Mouse (Mus musculus) hindbrain, postnatal 0 days (tissue): ENCODE results near the gene Tbl1x. TPM values are rescaled to one million over a fixed set of nuclear protein-coding genes. Genes with fewer than 3 reads are reported as not detected.

Source experiments
- ATAC-seq: fragments of 200-750 bp; cut with Nextera tagmentation; 2 replicates; pipeline ENCODE4 v1.8.0; 2017; ENCODE audit warnings: mild to moderate bottlenecking, moderate TSS enrichment, moderate library complexity
- DNase-seq: peaks from one replicate; pipeline ENCODE4 v3.0.0-alpha.2; 2015; ENCODE audit warnings: low spot score
- H3K27ac ChIP-seq: fragments of 300-500 bp; sonication (generic); 2 replicates; pipeline ENCODE4 v1.5.1; 2014; ENCODE audit warnings: mild to moderate bottlenecking
- H3K27me3 ChIP-seq: fragments of 300-500 bp; sonication (generic); 2 replicates; pipeline ENCODE4 v1.6.1; 2014; ENCODE audit warnings: low read length, mixed read lengths; ENCODE audit not compliant: insufficient read depth
- H3K36me3 ChIP-seq: fragments of 300-500 bp; sonication (generic); 2 replicates; pipeline ENCODE4 v1.6.1; 2014; ENCODE audit warnings: low read length, mixed read lengths; ENCODE audit not compliant: insufficient read depth
- H3K4me1 ChIP-seq: fragments of 300-500 bp; sonication (generic); 2 replicates; pipeline ENCODE4 v1.6.1; 2014; ENCODE audit warnings: antibody characterized with exemption, low read length, mixed read lengths; ENCODE audit not compliant: insufficient read depth
- H3K4me2 ChIP-seq: fragments of 300-500 bp; sonication (generic); 2 replicates; pipeline ENCODE4 v1.6.1; 2014; ENCODE audit warnings: low read depth, mild to moderate bottlenecking, low read length, moderate library complexity, mixed read lengths
- H3K4me3 ChIP-seq: fragments of 300-500 bp; sonication (generic); 2 replicates; pipeline ENCODE4 v1.5.1; 2014; ENCODE audit warnings: low read length
- H3K9ac ChIP-seq: fragments of 300-500 bp; sonication (generic); replicated peaks from 2 replicates; pipeline ENCODE4 v1.6.1; 2014; ENCODE audit warnings: mild to moderate bottlenecking, low read length, moderate library complexity, mixed read lengths
- H3K9me3 ChIP-seq: fragments of 300-500 bp; sonication (generic); 2 replicates; pipeline ENCODE4 v1.6.1; 2016; ENCODE audit warnings: low read length, mixed read lengths
- CTCF ChIP-seq: IDR thresholded peaks from 2 replicates; pipeline ENCODE4 v1.5.1; 2016; ENCODE audit warnings: antibody characterized with exemption, control low read depth, low read depth
- WGBS: fragments of 180-500 bp; shearing (Covaris S2); extraction: QIAGEN DNeasy Blood & Tissue Kit; methylation state at CpG from one replicate; pipeline ENCODE4 v1.1.7; 2014; 5-methylcytosine and 5-hydroxymethylcytosine counted together
- polyA plus RNA-seq: library from polyadenylated mRNA; unstranded; fragments of >200 nt; fragmentation: Nextera tagmentation; extraction: Ambion mirVana; gene quantifications from 2 replicates; pipeline ENCODE4 v1.2.1, GENCODE M21; 2015
- total RNA-seq: library from RNA; depleted of rRNA; stranded (reverse); fragments of >200 nt; gene quantifications from 2 replicates; pipeline ENCODE4 v1.2.3, GENCODE M21; 2014

Tbl1x gene
- total and polyA plus RNA-seq, 2 experiments from 2014 or later, result 33.4 to 46.7 TPM

DNA sequence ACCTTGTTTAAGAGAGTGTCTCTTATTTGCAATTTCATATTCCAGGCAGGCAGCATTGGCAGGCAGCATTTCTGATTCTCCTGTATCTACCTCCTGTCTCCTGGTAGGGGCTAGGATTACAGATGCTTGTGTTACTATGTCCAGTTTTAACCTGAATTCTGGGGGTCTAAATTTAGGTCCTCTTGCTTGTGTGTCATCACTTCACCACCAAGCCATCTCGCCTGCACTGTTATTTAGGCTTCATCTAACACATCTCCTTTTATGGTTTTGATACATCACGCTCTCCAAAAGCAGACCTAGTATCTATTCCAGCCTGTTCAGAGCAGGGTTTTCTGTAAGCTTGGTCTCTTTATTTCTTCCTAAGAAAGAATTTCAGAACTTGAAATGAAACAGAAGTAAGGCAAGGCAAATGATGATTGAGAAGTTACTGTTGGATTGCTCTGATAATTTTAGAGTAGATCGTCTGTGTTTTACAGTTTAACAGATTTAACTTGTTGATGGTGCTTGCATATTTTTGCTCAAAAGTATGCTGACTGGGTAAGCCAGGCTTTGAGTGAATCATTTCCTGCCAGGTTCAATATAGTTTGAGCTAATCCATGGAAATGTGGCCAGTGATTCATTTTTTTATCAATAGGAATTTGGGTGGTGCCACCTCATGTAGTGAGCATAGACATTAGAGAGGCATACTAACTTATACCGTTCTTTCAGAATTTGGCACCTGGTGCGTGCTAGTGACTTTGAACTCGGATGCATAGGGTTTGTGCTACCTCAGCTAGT is 106.7 kb downstream of the Tbl1x start:
- Histone ChIP-seq H3K9ac (no peak overlapping the region), H3K27me3 (no peaks in the 10 kb centered on the region), H3K4me2 (no peak overlapping the region), H3K36me3 (no peaks in the 10 kb centered on the region), H3K4me3 (no peak overlapping the region), H3K9me3 (no peaks in the 10 kb centered on the region), H3K4me1 (no peaks in the 10 kb centered on the region), H3K27ac (no peak overlapping the region)
- TF ChIP-seq CTCF, result no peak
- 80% methylated on average over 6 of the region's 6 CpGs for WGBS
- DNase-seq (no peak), ATAC-seq (no peak)

DNA sequence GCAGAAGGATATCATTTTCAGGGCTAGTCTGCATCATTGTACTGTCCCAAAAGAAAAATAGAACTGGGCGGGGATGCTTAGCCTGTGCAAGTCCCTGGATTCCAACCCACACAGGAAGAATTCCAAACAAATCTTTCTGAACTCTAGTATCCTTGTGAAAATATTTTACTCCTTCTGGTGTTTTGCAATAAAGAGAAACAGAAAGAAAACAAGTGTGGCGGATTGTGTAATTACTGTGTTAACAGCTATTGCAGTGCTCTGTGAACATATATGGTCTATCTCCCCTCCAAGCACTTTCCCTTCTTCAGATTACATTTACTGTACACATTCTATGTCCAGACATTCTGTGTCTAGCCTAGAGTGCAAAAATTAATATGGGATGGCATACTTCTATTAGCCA is 119.6 kb downstream of the Tbl1x start:
- no peaks in the 10 kb centered on the region for H3K9me3 ChIP-seq
- H3K4me3 ChIP-seq, result no peak overlapping the region
- no peak for TF ChIP-seq CTCF
- no peak overlapping the region for H3K27ac ChIP-seq
- ATAC-seq (no peak), DNase-seq (no peak)
- H3K36me3 ChIP-seq, result no peaks in the 10 kb centered on the region
- H3K27me3 ChIP-seq, result no peaks in the 10 kb centered on the region
- H3K4me1 ChIP-seq, result no peaks in the 10 kb centered on the region
- WGBS, result 92% methylated on average over 2 of the region's 2 CpGs
- no peak overlapping the region for H3K9ac ChIP-seq
- H3K4me2 ChIP-seq, result no peak overlapping the region

DNA sequence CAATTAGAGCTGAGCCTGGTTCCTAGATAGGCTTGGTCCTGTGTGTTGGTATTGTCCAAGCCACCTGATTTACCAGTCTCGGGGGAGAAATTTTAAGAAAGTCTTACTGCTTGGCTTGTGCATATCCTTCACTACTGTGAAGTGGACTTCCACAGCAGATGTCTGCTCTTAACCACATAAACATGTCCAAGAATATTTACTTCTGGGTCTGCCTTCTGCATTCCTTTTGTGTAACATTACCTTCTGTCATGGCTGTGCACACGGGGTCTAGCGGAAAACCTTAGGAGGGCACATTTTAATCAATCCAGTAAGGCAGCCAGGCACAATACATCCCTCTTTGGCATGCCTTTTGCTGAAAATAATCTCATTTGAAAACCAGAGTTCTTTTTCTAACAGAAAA is 125.7 kb downstream of the Tbl1x start:
- 71% methylated on average over 3 of the region's 3 CpGs for WGBS

DNA sequence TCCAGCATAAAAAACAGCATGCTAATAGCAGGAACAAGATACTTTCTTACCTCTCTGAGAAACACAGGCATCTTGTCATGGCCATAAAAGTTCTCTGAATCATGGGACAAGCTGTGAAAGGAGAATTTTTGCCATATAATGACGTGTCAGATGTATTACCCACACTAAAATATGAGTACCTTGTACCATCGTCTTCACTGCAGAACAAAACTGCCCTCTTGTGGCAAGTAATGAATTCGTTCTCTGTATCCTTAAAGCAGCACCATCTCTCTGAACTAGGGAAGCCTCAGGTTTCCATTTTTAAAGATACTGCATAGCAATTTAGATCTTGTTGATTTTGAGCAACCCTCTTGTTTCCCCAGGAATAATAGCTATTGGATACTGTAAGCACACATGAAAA is 127.3 kb downstream of the Tbl1x start:
- Histone ChIP-seq H3K4me1 (no peaks in the 10 kb centered on the region), H3K4me3 (no peak overlapping the region), H3K27me3 (no peaks in the 10 kb centered on the region), H3K9ac (no peak overlapping the region), H3K36me3 (no peaks in the 10 kb centered on the region), H3K4me2 (no peak overlapping the region), H3K27ac (no peak overlapping the region), H3K9me3 (no peaks in the 10 kb centered on the region)
- 13% methylated on average over 3 of the region's 3 CpGs for WGBS
- ATAC-seq, result peak; percentile 69
- peak; percentile 71 for TF ChIP-seq CTCF
- DNase-seq, result peak; percentile 79

More for the DNA sequence above, 125.7 kb downstream of the Tbl1x start:
- TF ChIP-seq CTCF, result no peak
- no peaks in the 10 kb centered on the region for H3K9me3 ChIP-seq
- no peak overlapping the region for H3K4me3 ChIP-seq
- H3K9ac ChIP-seq, result no peak overlapping the region
- no peaks in the 10 kb centered on the region for H3K36me3 ChIP-seq
- ATAC-seq (no peak), DNase-seq (no peak)
- H3K27me3 ChIP-seq, result no peaks in the 10 kb centered on the region
- H3K27ac ChIP-seq, result no peak overlapping the region
- no peaks in the 10 kb centered on the region for H3K4me1 ChIP-seq
- no peak overlapping the region for H3K4me2 ChIP-seq

DNA sequence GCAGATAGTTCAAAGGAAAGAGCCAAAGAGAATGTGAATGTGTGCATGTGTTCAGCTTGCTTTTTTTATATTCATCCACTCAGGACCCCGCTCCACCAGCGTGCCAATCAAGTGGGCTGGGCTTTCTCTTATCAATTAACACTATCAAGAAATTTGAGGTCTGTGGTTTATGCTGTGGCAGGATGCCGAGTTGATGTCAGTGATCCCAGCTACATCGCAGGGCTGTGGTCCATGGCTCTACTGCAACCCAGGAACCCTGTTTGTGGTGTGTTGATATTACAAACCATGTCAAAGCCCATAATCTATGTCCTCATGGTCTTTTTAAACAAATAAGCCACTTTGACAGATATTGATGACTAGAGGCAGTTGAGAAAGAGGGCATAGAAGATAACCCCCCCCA is 129.5 kb downstream of the Tbl1x start:
- no peak for DNase-seq
- Histone ChIP-seq H3K27ac (no peak overlapping the region), H3K9me3 (no peaks in the 10 kb centered on the region), H3K36me3 (no peaks in the 10 kb centered on the region), H3K4me3 (no peak overlapping the region), H3K27me3 (no peaks in the 10 kb centered on the region), H3K4me2 (no peak overlapping the region), H3K4me1 (no peaks in the 10 kb centered on the region), H3K9ac (no peak overlapping the region)
- no peak for TF ChIP-seq CTCF
- 90% methylated on average over 4 of the region's 4 CpGs for WGBS
- no peak for ATAC-seq

DNA sequence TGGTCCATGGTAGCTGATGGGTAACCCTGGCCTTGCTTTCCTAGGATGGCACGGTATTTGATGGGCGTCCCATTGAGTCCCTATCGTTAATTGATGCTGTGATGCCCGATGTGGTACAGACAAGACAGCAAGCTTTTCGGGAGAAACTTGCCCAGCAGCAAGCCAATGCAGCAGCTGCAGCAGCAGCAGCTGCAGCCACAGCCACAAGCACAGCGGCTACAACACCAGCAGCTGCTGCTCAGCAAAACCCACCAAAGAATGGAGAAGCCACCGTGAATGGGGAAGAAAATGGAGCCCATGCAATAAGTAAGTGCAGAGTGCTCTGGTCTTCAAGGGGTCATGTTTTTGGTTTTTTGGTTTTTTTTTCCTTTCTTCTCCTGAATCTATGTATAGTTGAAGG is 135.4 kb downstream of the Tbl1x start:
- H3K27me3 ChIP-seq, result no peaks in the 10 kb centered on the region
- ATAC-seq, result no peak

DNA sequence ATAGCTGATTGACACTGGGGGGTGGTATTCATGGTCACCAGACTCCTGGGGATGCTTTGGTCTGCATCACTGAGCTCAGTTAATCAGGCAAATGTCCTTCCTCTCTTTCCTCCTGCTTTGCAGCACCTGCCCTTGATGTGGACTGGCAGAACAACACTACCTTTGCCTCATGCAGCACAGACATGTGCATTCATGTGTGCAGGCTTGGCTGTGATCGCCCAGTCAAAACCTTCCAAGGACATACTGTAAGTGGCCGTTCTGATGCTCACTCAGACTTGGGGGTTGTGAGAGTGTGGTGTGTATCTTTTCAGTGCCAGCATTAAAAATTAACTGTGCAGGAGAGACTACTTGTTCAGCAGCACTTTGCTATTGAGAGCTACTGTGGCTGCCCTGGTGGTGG is 139.4 kb downstream of the Tbl1x start:
- TF ChIP-seq CTCF, result no peak
- no peak overlapping the region for H3K4me3 ChIP-seq
- no peak for ATAC-seq

More for the DNA sequence above, 135.4 kb downstream of the Tbl1x start:
- no peak overlapping the region for H3K4me2 ChIP-seq
- H3K4me3 ChIP-seq, result no peak overlapping the region
- TF ChIP-seq CTCF, result no peak
- no peaks in the 10 kb centered on the region for H3K9me3 ChIP-seq
- no peaks in the 10 kb centered on the region for H3K36me3 ChIP-seq
- no peak overlapping the region for H3K9ac ChIP-seq
- H3K27ac ChIP-seq, result no peak overlapping the region
- no peaks in the 10 kb centered on the region for H3K4me1 ChIP-seq
- 92% methylated on average over 7 of the region's 7 CpGs for WGBS
- DNase-seq, result no peak

More for the DNA sequence above, 139.4 kb downstream of the Tbl1x start:
- Histone ChIP-seq H3K27ac (no peak overlapping the region), H3K36me3 (no peaks in the 10 kb centered on the region), H3K4me2 (no peak overlapping the region), H3K27me3 (no peaks in the 10 kb centered on the region), H3K9me3 (no peaks in the 10 kb centered on the region), H3K9ac (no peak overlapping the region), H3K4me1 (no peaks in the 10 kb centered on the region)
- no peak for DNase-seq
- WGBS, result 88% methylated on average over 2 of the region's 2 CpGs
